Mouse (Mus musculus) kidney, postnatal 4 days (tissue): ENCODE results near the gene Trip11.
"Not testable (repeated sequence)": the region's sequence is repeated elsewhere in the genome, so short reads cannot be mapped to it uniquely, and the experiment has no call there.

Experiments
- DNase-seq, 2 experiments: peaks; one replicate each; pipeline ENCODE4 v3.0.0; 2021; ENCODE audit warnings: mixed read lengths in 2 of 2

Gene Trip11

GRCm38 (mm10) chr12:101912626-101913490, at the start of gene Trip11:
Trip11 (minus strand) TSS chr12:101913267.
- DNase-seq, result peak; percentile 94 to 96

GRCm38 (mm10) chr12:101958960-101959780, 46.1 kb upstream of the Trip11 start:
- DNase-seq, result not testable (repeated sequence)

GRCm38 (mm10) chr12:101958556-101958955, 45.5 kb upstream of the Trip11 start:
- DNase-seq, result no peak

DNA sequence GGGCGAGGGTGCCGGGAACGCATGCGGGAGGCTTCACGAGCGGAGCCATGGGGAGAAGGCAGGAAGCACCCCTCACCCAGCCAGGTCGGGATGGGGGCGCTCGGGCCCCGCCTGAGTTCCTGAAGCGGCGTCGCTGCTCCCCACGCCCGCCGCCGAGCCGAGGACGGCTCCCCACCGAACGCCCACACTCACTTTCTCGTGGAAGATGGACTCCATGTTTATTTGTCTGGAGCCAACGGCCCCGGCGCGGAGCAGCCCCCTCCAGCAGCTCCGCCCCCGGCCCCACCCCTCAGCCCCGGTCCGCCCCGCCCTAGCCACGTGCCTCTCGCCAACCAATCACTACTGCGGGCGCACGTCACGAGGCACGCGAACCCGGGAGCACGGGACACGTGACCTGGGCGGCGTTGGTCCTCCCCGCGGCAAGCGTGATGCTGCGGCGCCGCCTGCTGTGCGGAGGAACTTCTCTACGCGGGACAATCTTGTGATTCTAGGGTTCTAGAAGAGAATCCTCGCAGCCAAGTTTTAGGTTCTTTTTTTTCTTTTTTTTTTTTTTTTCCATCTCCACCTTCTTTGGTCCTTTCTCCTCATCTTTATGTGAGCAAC, 45.0 kb upstream of the Trip11 start, which contains the start of gene Atxn3:
Gene Atxn3, minus strand, starts transcription at position 305 of the 603 bp plus-strand sequence.
- peak; percentile 99 for DNase-seq

DNA sequence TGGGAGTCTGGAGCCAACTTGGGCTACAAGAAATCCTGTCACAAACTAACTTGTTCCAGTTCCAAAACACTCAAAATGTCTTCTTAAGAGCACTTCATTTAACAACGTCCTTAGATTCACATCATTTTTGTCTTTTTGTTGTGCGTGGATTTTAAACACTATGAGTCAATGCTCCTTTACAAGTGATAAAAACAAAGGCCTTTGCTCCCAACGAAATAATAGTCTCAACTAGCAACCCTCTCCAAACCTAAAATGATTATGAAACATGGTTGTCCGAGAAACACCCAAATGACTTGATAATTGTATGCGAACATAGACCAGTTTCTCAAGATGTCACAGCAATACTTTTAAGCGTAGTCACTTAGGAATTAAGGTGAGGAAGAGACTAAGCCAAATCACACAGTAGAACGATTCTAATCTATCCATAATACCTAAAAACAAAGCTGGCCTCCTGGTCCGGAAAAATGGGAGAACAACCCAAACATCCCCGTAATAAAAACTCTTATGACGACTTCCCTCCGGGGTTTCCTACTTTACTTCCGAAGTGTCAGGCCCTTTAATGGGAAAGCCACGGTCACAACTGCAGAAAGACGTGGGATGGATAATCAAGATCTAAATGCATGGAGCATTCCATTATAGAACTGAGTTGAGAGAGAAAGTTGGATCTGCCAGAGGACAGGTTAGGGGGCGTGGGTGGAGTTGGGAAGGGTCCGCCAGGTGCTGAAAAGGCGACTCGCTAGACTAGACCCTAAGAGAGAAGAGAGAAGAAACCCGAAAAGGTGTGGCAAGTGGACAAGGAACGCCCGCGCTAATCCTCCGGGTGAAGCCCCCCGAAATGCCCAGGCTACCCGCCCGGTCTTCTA, 44.2 kb upstream of the Trip11 start:
- no peak for DNase-seq

DNA sequence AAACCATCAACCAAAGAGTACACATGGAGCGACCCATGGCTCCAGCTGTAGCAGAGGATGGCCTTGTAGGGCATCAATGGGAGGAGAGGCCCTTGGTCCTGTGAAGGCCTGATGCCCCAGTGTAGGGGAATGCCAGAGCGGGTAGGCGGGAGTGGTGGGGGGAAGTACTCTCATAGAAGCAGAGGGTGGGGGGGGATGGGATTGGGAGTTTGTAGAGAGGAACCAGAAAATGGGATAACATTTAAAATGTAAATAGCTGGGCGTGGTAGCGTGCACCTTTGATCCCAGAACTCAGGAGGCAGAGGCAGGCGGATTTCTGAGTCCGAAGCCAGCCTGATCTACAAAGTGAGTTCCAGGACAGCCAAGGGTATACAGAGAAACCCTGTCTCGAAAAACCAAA, 42.8 kb upstream of the Trip11 start:
- not testable (repeated sequence) for DNase-seq

DNA sequence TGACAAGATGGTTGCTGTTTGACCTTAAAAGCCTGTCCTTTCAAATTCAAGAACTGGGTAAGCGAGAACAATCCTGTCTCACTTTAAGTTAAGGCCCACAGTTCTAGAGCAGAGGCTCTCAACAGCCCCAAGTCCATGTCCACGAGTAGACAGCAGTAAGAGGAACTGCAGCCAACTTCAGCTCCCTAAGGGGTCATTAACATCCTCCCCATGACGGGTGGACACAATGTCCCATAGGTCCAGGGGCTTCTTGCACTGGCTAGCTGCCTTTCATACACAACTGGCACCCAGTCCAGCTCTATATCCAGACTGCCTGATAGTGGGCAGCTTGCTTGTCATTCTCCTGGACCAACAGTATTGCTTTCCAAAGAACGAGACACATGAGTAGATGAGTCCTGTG, 35.7 kb upstream of the Trip11 start:
- DNase-seq, result peak in 1 of 2 experiments; percentile 6

GRCm38 (mm10) chr12:101947986-101948385, 34.9 kb upstream of the Trip11 start:
- no peak for DNase-seq

DNA sequence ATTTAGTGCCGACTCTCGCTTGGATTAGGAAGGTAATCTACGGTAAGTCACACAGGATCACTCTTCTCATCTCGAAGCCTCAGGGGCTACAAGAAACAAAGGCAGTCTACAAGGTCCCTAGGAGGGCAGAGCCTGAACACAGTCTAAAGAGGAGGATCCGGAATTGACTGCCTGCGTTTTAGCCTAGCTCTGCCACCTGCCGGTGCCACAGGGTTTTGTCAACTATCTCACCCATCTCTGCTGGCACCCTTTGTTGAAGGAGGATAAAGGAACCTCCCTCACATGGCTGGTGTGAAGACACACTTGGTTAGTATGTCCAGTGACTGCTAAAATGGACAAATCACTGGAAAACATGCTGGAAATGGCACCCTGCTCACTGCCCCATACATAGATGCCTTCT, 24.5 kb upstream of the Trip11 start:
- no peak for DNase-seq

DNA sequence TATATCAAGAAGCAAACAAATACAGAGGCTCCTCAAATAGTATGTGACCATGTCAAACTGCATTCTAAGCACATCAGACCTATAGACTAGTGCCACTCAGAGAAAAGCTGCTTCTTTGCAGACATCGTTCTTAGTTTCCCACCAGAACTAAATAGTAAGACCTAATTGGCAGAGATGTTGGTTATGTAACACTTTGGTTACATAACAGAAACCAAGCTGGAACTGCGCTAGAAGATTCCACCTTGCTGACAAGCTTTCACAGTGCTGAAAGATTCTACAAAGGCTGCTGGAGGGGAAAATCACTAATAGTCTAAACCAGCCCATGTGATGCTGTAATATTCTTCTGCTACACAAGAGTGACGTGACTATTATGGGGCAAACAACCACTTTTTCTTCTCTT, 22.2 kb upstream of the Trip11 start:
- no peak for DNase-seq

DNA sequence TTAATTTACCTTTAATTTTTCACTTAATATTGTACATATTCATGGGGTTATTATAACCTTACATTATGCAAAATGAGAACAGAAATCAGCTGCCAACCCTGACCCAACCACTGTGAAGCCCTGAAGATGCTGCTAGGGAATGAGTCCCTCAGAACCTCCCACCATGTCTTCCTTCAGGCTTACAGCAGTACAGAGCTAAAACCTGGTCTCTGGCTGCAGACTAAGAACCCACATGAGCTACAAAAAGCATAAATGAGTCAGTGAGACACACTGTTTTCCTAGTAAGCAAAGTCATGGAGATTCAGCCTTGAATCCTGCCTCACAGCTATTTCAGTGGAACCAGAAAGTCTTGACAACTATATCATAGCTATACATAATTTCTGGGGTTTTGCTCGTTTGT, 15.4 kb upstream of the Trip11 start:
- DNase-seq, result no peak

- no peak for DNase-seq
Measured at GRCm38 (mm10) chr12:101922313-101922712, 9.2 kb upstream of the Trip11 start.

- no peak for DNase-seq
Measured at GRCm38 (mm10) chr12:101919847-101920246, 6.8 kb upstream of the Trip11 start.

- DNase-seq, result no peak
Measured at GRCm38 (mm10) chr12:101917165-101917564, 4.1 kb upstream of the Trip11 start.

- no peak for DNase-seq
Measured at GRCm38 (mm10) chr12:101911346-101911745, 1.7 kb downstream of the Trip11 start.

DNA sequence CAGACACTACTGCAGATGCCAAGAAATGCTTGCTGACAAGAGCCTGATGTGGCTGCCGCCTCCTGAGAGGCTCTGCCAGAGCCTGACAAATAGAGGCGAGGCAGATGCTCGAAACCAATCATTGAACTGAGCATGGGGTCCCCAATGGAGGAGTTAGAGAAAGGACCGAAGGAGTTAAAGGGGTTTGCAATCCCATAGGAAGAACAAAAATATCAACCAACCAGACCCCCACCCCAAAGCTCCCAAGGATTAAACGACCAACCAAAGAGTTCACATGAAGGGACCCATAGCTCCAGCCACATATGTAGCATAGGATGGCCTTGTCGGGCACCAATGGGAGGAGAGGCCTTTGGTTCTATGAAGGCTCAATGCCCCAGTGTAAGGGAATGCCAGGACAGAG, 2.7 kb downstream of the Trip11 start:
- DNase-seq, result no peak

DNA sequence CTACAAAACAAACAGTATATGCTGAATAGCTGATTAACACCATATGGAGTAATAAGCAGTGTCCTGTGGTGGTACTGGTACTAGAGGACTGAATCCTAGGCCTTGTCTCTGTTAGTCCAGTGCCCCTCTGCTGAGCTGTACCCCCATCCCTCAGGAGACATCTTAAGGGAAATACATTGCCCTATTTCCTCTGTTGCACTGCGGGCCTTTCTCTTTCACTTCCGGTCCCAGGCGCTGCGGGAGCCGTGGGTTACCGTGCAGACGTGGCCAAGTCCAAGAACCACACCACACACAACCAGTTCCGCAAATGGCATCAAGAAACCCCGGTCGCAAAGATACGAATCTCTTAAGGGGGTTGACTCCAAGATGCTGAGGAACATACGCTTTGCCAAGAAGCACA, 7.2 kb downstream of the Trip11 start:
- DNase-seq, result no peak

DNA sequence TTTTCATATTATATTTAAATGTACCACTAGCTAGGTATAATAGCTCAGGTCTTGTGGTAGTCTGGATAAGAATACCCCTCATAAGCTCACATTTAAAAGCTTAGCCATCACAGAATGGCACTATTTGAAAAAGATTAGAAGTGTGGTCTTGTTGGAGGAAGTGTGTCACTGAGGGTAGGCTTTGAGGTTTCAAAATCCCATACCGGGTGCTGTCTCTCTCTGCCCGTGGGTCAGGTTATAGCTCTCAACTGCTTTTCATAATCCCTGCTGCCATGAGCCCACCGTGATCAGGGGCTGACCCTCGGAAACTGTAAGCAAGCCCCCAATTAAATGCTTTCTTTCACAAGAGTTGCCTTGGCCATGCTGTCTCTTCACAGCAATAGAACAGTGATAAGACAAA, 8.2 kb downstream of the Trip11 start:
- no peak for DNase-seq

GRCm38 (mm10) chr12:101904170-101904569, 8.9 kb downstream of the Trip11 start:
- DNase-seq, result no peak

DNA sequence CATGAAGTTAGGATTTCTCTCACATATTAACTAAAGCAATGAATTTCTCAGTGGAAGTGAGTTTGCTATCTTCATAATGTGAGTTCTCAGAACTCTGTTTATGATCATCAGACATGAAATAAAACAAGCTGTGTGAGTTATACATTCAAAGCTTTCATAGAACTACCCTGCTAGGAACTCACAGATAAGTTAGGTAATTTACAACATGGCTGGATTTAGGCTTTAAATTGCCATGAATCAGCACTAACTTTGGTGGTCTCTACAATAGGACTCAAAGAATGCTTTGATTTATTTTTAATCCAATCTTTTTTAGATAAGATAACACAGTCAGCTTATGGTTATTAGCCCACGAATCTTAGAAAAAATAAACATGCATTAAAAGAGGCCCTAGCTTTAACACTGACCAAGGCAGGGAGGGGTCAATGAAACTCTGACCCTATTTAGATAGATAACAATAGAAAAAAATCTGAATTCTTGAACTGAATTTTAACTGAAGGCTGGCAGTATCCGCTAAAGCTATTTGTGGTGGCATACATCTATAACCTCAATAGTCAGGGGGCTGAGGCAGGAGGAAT, 13.3 kb downstream of the Trip11 start:
- DNase-seq, result no peak

DNA sequence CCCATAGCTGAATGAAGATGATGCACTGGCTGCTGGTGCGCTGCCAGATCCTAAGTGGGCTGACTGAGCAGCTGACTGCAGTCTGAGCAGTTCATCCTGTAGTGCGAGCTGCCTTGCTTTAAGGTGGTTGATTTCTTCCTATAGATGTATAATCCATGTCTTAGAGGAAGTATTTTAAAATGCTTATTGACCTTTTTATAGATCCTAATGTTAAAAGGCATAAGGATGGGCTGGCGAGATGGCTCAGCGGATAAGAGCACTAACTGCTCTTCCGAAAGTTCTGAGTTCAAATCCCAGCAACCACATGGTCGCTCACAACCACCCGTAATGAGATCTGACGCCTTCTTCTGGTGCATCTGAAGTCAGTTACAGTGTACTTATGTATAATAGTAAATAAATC, 14.1 kb downstream of the Trip11 start:
- no peak for DNase-seq

- DNase-seq, result no peak
Measured at GRCm38 (mm10) chr12:101897113-101897512, 16.0 kb downstream of the Trip11 start.
